Mouse (Mus musculus): ENCODE results near the gene Mfng.
A peak's percentile ranks its signal among the peaks of the same experiment; 100 is the strongest.

DNA sequence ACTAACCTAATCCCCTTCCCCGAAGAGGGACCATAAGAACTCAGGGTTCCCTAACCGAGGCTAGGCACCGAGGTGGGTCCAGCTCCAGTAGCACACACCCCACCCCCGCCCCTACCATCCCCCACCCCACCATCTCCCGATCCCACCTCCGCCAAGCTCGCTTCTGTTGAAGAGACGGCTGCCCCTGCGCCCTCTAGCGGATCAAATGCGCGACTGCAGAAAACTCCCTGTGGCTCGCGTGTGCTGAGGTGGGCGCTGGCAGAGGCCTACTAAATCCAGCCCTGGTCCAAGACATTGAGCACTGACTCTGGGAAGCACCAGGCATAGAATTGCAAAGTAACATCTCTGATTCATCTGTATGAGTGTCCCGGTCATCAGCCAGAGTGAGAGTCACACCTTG is 53.2 kb downstream of the Mfng start:
- TF ChIP-seq CTCF (conservative IDR thresholded peaks at IDR 0.05 in 1 of 2, IDR thresholded peaks at IDR 0.05 in 1 of 2; ENCODE audit: low read depth in 2 of 2, low read length in 2 of 2) (peak in 1 of 2 experiments; percentile 70; a peak in 2 of 4 replicates), POLR2AphosphoS2 (IDR thresholded peaks at IDR 0.05; ENCODE audit: low read depth, low read length) (no peak), ELF1 (IDR thresholded peaks at IDR 0.05; ENCODE audit: low read depth, low read length) (no peak)

Data from CH12.LX (cell line).